Mouse (Mus musculus) CH12.LX (cell line): ENCODE results near the gene Trp53i13.

ENCODE experiments used
- CHD2 ChIP-seq: IDR thresholded peaks from 2 replicates; pipeline ENCODE4 v1.6.1; 2011; ENCODE audit warnings: low read length, improper control_type of control experiment
- CTCF ChIP-seq, 2 experiments: IDR thresholded peaks in 1 of 2; conservative IDR thresholded peaks in 1 of 2; 2 replicates each; pipeline ENCODE4 v1.5.1; 2011 to 2012; ENCODE audit warnings: low read depth in 2 of 2, low read length in 2 of 2, improper control_type of control experiment in 1 of 2, inconsistent platforms in 1 of 2, mild to moderate bottlenecking in 1 of 2, moderate library complexity in 1 of 2
- E2F4 ChIP-seq: IDR thresholded peaks from 2 replicates; pipeline ENCODE4 v1.6.1; 2011; ENCODE audit warnings: low read depth, low read length, improper control_type of control experiment; ENCODE audit not compliant: insufficient replicate concordance
- EP300 ChIP-seq: IDR thresholded peaks from 2 replicates; pipeline ENCODE4 v1.6.1; 2011; ENCODE audit warnings: low read length, improper control_type of control experiment
- MEF2A ChIP-seq: IDR thresholded peaks from 2 replicates; pipeline ENCODE4 v1.6.1; 2014; ENCODE audit warnings: low read depth, mild to moderate bottlenecking, inconsistent platforms, low read length, improper control_type of control experiment, borderline replicate concordance
- POLR2A ChIP-seq: IDR thresholded peaks from 2 replicates; pipeline ENCODE4 v1.6.1; 2011; ENCODE audit warnings: low read depth, mild to moderate bottlenecking, improper control_type of control experiment, low read length
- RAD21 ChIP-seq: IDR thresholded peaks from 2 replicates; pipeline ENCODE4 v1.6.1; 2011; ENCODE audit warnings: low read depth, mild to moderate bottlenecking, low read length, improper control_type of control experiment, moderate library complexity
- SIN3A ChIP-seq: IDR thresholded peaks from 2 replicates; pipeline ENCODE4 v1.6.1; 2012; ENCODE audit warnings: low read length, improper control_type of control experiment, inconsistent platforms
- TBP ChIP-seq: conservative IDR thresholded peaks from 2 replicates; pipeline ENCODE4 v1.6.1; 2011; ENCODE audit warnings: low read depth, low read length, improper control_type of control experiment
- ZC3H11A ChIP-seq: IDR thresholded peaks from 2 replicates; pipeline ENCODE4 v1.6.1; 2012; ENCODE audit warnings: low read depth, mild to moderate bottlenecking, inconsistent platforms, low read length, improper control_type of control experiment
- ZKSCAN1 ChIP-seq: IDR thresholded peaks from 2 replicates; pipeline ENCODE4 v1.6.1; 2012; ENCODE audit warnings: low read depth, inconsistent platforms, low read length, improper control_type of control experiment, borderline replicate concordance
- ZMIZ1 ChIP-seq: IDR thresholded peaks from 2 replicates; pipeline ENCODE4 v1.6.1; 2012; ENCODE audit warnings: low read depth, mild to moderate bottlenecking, inconsistent platforms, low read length, improper control_type of control experiment

- TF ChIP-seq E2F4 (no peak), POLR2A (no peak), EP300 (no peak), SIN3A (no peak; the same call in 1 of the 2 replicates), TBP (no peak), ZKSCAN1 (no peak), ZC3H11A (no peak), ZMIZ1 (no peak), CTCF (conservative IDR thresholded peaks at IDR 0.05 in 1 of 2, IDR thresholded peaks at IDR 0.05 in 1 of 2; ENCODE audit: low read depth in 2 of 2, low read length in 2 of 2) (peak in 1 of 2 experiments; percentile 23; a peak in 1 of 4 replicates), CHD2 (no peak), RAD21 (no peak), MEF2A (no peak; the same call in 1 of the 2 replicates)
These were observed 22.1 kb downstream of the Trp53i13 start, which contains the start of gene Git1 for GRCm38 (mm10) chr11:77493512-77494343.
